Mouse (Mus musculus): ENCODE data around the gene Itprip.
"Not testable (repeated sequence)": the region's sequence is repeated elsewhere in the genome, so short reads cannot be mapped to it uniquely, and the experiment has no call there.

Itprip gene

GRCm38 (mm10) chr19:47853951-47854795 lies 64.9 kb downstream of the Itprip start:
- DNase-seq (ENCODE audit: low spot score in 2 of 2) = no peak

DNA sequence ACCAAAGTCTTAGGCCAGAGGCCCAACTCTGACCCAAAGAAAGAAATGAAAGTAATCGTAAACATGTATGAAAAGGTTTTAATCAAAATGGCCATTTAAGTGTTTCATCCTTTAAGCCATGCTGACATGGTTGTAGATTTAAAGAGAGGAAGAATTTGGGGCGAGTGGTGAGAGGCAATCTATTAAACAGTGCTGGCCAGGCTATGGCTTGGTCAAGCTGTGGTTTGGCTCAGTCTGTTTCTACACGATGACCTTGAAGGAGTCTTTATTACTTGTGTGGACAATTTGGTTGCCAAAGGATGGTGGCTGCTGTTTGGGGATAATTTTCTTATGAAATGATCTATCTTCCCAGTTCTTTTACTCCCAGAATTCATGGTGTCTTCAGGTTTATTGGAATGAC lies 66.0 kb downstream of the Itprip start:
- DNase-seq (ENCODE audit: low spot score in 2 of 2) = no peak

- not testable (repeated sequence) for DNase-seq (ENCODE audit: low spot score in 2 of 2)
These were observed 67.0 kb downstream of the Itprip start for GRCm38 (mm10) chr19:47852131-47852530.

DNA sequence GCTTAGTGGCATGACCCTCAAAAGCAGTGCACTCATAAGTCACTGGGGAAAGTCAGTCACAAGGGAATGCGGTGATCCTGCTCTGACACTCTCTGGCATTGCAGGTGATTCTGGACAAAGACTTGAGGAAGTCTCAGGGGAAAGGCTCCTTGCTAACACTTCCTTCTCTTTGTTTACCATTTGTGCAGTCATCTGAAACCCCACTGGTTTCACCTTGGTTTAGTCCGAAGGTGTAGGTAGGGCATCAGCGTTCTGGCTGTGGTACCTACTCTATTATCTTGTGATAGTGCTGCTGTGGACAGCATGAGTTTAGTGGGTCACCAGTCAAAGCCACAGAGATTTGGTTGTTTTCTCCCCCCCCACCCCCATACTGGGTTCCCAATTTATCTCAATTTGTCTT lies 69.4 kb downstream of the Itprip start:
- no peak for DNase-seq (ENCODE audit: low spot score in 2 of 2)

All from urinary bladder, postnatal 4 days (tissue).